Mouse (Mus musculus) forebrain, embryonic 10.5 days (tissue): ENCODE results near the gene Fnbp1. TPM values are rescaled to one million over a fixed set of nuclear protein-coding genes. Genes with fewer than 3 reads are reported as not detected.

ENCODE experiments used
- DNase-seq: peaks from one replicate; pipeline ENCODE4 v3.0.0-alpha.2; 2017; ENCODE audit warnings: low spot score; ENCODE audit errors: extremely low spot score
- H3K27ac ChIP-seq: fragments of 300-500 bp; sonication (generic); 2 replicates; pipeline ENCODE4 v1.5.1; 2016; ENCODE audit warnings: mild to moderate bottlenecking
- H3K27me3 ChIP-seq: fragments of 300-500 bp; sonication (generic); 2 replicates; pipeline ENCODE4 v1.6.1; 2016; ENCODE audit warnings: mild to moderate bottlenecking; ENCODE audit not compliant: poor library complexity, severe bottlenecking
- H3K36me3 ChIP-seq: fragments of 300-500 bp; sonication (generic); replicated peaks from 2 replicates; pipeline ENCODE4 v1.6.1; 2016; ENCODE audit warnings: mild to moderate bottlenecking, moderate library complexity
- H3K4me1 ChIP-seq: fragments of 300-500 bp; sonication (generic); 2 replicates; pipeline ENCODE4 v1.6.1; 2016
- H3K4me3 ChIP-seq: fragments of 300-500 bp; sonication (generic); 2 replicates; pipeline ENCODE4 v1.5.1; 2016; ENCODE audit warnings: mild to moderate bottlenecking, moderate library complexity
- H3K9me3 ChIP-seq: fragments of 300-500 bp; sonication (generic); 2 replicates; pipeline ENCODE4 v1.6.1; 2016; ENCODE audit warnings: mild to moderate bottlenecking, moderate library complexity
- WGBS: fragments of 180-500 bp; shearing (Covaris S2); methylation state at CpG from one replicate; pipeline ENCODE4 v1.1.7; 2016; 5-methylcytosine and 5-hydroxymethylcytosine counted together
- polyA plus RNA-seq: library from polyadenylated mRNA; unstranded; fragments of >200 nt; fragmentation: Nextera tagmentation; extraction: Ambion mirVana; gene quantifications from 2 replicates; pipeline ENCODE4 v1.2.1, GENCODE M21; 2016

Fnbp1 gene
- polyA plus RNA-seq, 1 experiment from 2014 or later: 13.3 TPM

GRCm38 (mm10) chr2:31099079-31099478 is 42.7 kb downstream of the Fnbp1 start:
- H3K9me3 ChIP-seq: no peaks in the 10 kb centered on the region
- H3K4me1 ChIP-seq: peaks cover 19% of the 10 kb centered on the region; the same call in 1 of the 2 replicates
- no peak for DNase-seq
- H3K27me3 ChIP-seq: no peaks in the 10 kb centered on the region
- WGBS: 88% methylated on average over 8 of the region's 8 CpGs
- H3K36me3 ChIP-seq: peaks cover 18% of the 10 kb centered on the region
- H3K4me3 ChIP-seq: no peak overlapping the region
- no peak overlapping the region for H3K27ac ChIP-seq

DNA sequence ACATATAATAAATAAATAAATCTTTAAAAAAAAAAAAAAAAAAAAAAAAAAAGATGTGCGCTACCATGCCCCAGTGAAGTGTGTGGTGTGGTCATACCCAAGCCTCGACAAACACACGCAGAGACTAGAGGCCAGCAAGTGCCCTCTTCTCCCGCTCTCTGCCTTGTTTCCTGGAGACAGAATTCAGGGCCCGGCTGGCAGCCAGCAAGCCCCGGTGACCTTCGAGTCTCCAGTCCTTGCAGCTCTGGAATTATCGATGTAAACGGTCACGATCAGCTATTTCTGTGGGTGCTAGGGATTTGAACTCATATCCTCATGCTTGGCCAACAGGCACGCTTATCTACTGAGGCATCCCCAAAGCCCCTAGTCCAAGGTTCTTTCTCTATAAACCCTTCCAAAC is 43.2 kb downstream of the Fnbp1 start:
- H3K27ac ChIP-seq: no peak overlapping the region
- H3K4me1 ChIP-seq: peaks cover 19% of the 10 kb centered on the region; the same call in 1 of the 2 replicates
- H3K4me3 ChIP-seq: no peak overlapping the region
- 98% methylated on average over 11 of the region's 11 CpGs for WGBS
- no peak for DNase-seq
- H3K27me3 ChIP-seq: no peaks in the 10 kb centered on the region
- no peaks in the 10 kb centered on the region for H3K9me3 ChIP-seq
- peaks cover 18% of the 10 kb centered on the region for H3K36me3 ChIP-seq

GRCm38 (mm10) chr2:31097276-31097675 is 44.5 kb downstream of the Fnbp1 start:
- H3K27me3 ChIP-seq: no peaks in the 10 kb centered on the region
- no peak overlapping the region for H3K27ac ChIP-seq
- H3K4me3 ChIP-seq: no peak overlapping the region
- H3K4me1 ChIP-seq: peaks cover 19% of the 10 kb centered on the region; the same call in 1 of the 2 replicates
- DNase-seq: no peak
- peaks cover 18% of the 10 kb centered on the region for H3K36me3 ChIP-seq
- 95% methylated on average over 2 of the region's 2 CpGs for WGBS
- H3K9me3 ChIP-seq: no peaks in the 10 kb centered on the region

GRCm38 (mm10) chr2:31096119-31096518 is 45.7 kb downstream of the Fnbp1 start:
- peaks cover 13% of the 10 kb centered on the region for H3K36me3 ChIP-seq
- no peaks in the 10 kb centered on the region for H3K27me3 ChIP-seq
- DNase-seq: no peak
- H3K27ac ChIP-seq: no peak overlapping the region
- 85% methylated on average over 15 of the region's 15 CpGs for WGBS
- H3K4me3 ChIP-seq: no peak overlapping the region
- H3K9me3 ChIP-seq: no peaks in the 10 kb centered on the region
- peaks cover 14% of the 10 kb centered on the region; the same call in 1 of the 2 replicates for H3K4me1 ChIP-seq

- WGBS: 61% methylated on average over 5 of the region's 5 CpGs
- Histone ChIP-seq H3K36me3 (peaks cover 6% of the 10 kb centered on the region), H3K27me3 (no peaks in the 10 kb centered on the region), H3K9me3 (no peaks in the 10 kb centered on the region), H3K27ac (no peak overlapping the region), H3K4me1 (peaks cover 22% of the 10 kb centered on the region), H3K4me3 (no peak overlapping the region)
- no peak for DNase-seq
These were observed 47.2 kb downstream of the Fnbp1 start for GRCm38 (mm10) chr2:31094565-31094964.

GRCm38 (mm10) chr2:31092939-31093338 is 48.9 kb downstream of the Fnbp1 start:
- Histone ChIP-seq H3K27ac (no peak overlapping the region), H3K4me3 (no peak overlapping the region), H3K27me3 (no peaks in the 10 kb centered on the region), H3K36me3 (peaks cover 6% of the 10 kb centered on the region), H3K9me3 (no peaks in the 10 kb centered on the region), H3K4me1 (peaks cover 38% of the 10 kb centered on the region)
- no peak for DNase-seq
- WGBS: 95% methylated on average over 3 of the region's 3 CpGs

GRCm38 (mm10) chr2:31091182-31091581 is 50.6 kb downstream of the Fnbp1 start:
- Histone ChIP-seq H3K27me3 (no peaks in the 10 kb centered on the region), H3K27ac (no peak overlapping the region), H3K9me3 (no peaks in the 10 kb centered on the region), H3K36me3 (peaks cover 6% of the 10 kb centered on the region), H3K4me1 (peaks cover 54% of the 10 kb centered on the region), H3K4me3 (no peak overlapping the region)
- WGBS: 59% methylated on average over 3 of the region's 3 CpGs
- no peak for DNase-seq

DNA sequence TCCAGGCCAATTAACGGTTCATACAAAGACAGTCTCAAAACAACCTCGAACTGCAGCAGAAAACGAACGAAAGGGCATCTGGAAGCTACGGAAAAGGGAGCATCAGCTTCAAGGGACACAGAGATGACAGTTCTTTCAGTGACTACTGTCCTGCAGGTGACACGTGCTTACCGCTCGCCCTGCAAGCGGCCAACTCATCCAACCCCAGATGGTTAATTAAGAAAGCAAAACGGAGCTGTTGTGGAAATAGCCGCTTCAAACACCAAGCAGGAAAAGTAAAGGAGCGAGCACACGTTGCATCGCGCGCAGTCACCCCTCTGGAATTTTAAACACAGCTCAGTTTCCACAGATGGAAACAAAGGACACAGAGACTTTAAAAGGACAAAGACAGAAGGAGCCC is 52.2 kb downstream of the Fnbp1 start:
- Histone ChIP-seq H3K27ac (peak overlapping the region; percentile 76), H3K27me3 (no peaks in the 10 kb centered on the region), H3K4me3 (no peak overlapping the region), H3K4me1 (peaks cover 54% of the 10 kb centered on the region), H3K36me3 (0 out of 2 replicates have a peak, but pooled peaks cover 7% of the 10 kb centered on the region), H3K9me3 (no peaks in the 10 kb centered on the region)
- no peak for DNase-seq
- WGBS: 76% methylated on average over 16 of the region's 16 CpGs

DNA sequence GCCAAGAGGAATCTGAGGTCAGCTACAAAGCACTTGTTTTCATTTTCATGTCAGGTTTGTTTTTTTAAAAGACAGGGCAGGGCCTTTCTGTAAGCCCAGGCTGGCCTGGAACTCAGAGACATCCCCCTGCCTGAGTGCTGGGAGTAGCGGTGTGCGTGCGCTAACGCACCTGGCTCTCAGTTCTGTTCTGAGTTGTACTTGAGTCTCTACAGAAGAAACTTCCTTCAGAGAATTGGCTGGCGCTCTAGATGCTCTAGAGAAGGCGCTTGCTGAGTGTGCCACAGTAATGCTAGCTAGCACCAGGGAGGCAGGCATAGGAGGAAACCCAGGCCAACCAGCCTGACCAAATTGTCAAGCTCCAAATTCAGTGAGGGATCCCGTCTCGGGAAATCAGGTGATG is 52.9 kb downstream of the Fnbp1 start:
- DNase-seq: no peak
- Histone ChIP-seq H3K27ac (peak overlapping the region; percentile 76), H3K27me3 (no peaks in the 10 kb centered on the region), H3K36me3 (peaks cover 14% of the 10 kb centered on the region), H3K9me3 (peaks cover 4% of the 10 kb centered on the region; the same call in 1 of the 2 replicates), H3K4me3 (no peak overlapping the region), H3K4me1 (peaks cover 49% of the 10 kb centered on the region)
- WGBS: 80% methylated on average over 8 of the region's 8 CpGs

GRCm38 (mm10) chr2:31087663-31088661 is 53.8 kb downstream of the Fnbp1 start:
- 30% methylated on average over 11 of the region's 11 CpGs for WGBS
- no peak overlapping the region for H3K4me3 ChIP-seq
- H3K9me3 ChIP-seq: peaks cover 5% of the 10 kb centered on the region; the same call in 1 of the 2 replicates
- DNase-seq: no peak
- H3K27ac ChIP-seq: peak overlapping the region; percentile 76
- H3K36me3 ChIP-seq: peaks cover 21% of the 10 kb centered on the region
- H3K27me3 ChIP-seq: no peaks in the 10 kb centered on the region
- peaks cover 49% of the 10 kb centered on the region for H3K4me1 ChIP-seq

- H3K9me3 ChIP-seq: peaks cover 5% of the 10 kb centered on the region; the same call in 1 of the 2 replicates
- H3K4me3 ChIP-seq: no peak overlapping the region
- peak overlapping the region; percentile 76 for H3K27ac ChIP-seq
- DNase-seq: no peak
- 65% methylated on average over 5 of the region's 5 CpGs for WGBS
- no peaks in the 10 kb centered on the region for H3K27me3 ChIP-seq
- H3K36me3 ChIP-seq: peaks cover 24% of the 10 kb centered on the region
- H3K4me1 ChIP-seq: peaks cover 49% of the 10 kb centered on the region
These were observed 54.7 kb downstream of the Fnbp1 start for GRCm38 (mm10) chr2:31087085-31087484.

- H3K9me3 ChIP-seq: peaks cover 5% of the 10 kb centered on the region; the same call in 1 of the 2 replicates
- H3K36me3 ChIP-seq: peaks cover 24% of the 10 kb centered on the region
- no peaks in the 10 kb centered on the region for H3K27me3 ChIP-seq
- peak overlapping the region; percentile 64; the same call in 1 of the 2 replicates for H3K27ac ChIP-seq
- H3K4me1 ChIP-seq: peaks cover 49% of the 10 kb centered on the region
- H3K4me3 ChIP-seq: no peak overlapping the region
- DNase-seq: no peak
These were observed 55.3 kb downstream of the Fnbp1 start for GRCm38 (mm10) chr2:31086543-31086942.
